Mouse (Mus musculus) forelimb bud, embryonic 11.5 days (tissue): ENCODE data around the gene Gm10309.
"Not testable (repeated sequence)": the region's sequence is repeated elsewhere in the genome, so short reads cannot be mapped to it uniquely, and the experiment has no call there.

Experiments
- DNase-seq: peaks from one replicate; pipeline ENCODE4 v3.0.0-alpha.2; 2012; ENCODE audit warnings: low read depth, low spot score

Gm10309 gene

DNA sequence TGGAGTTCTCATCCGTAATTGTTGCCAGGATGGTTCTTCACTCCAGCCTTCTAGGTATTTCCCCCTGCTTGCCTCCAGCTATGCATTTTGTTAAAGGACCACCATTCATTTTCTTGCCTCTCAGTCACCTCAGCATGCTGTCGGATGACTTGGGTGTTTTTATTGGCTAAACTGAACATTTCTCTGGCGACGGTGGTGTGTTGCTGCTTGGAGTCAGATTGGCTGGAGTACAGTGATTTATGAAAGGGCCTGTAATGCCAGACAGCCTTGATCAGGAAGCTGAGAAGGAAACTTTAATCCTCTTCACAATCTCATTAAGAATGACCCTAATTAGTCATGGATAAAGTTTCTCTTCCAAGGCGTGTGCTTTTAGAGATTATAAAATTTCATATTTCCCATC is 4.8 kb upstream of the Gm10309 start:
- no peak for DNase-seq

- no peak for DNase-seq
These were observed 3.1 kb upstream of the Gm10309 start for GRCm38 (mm10) chr17:86508212-86508490.

GRCm38 (mm10) chr17:86507342-86508211 is 2.5 kb upstream of the Gm10309 start:
- DNase-seq = no peak

GRCm38 (mm10) chr17:86506881-86507280 is 1.8 kb upstream of the Gm10309 start:
- DNase-seq = no peak

DNA sequence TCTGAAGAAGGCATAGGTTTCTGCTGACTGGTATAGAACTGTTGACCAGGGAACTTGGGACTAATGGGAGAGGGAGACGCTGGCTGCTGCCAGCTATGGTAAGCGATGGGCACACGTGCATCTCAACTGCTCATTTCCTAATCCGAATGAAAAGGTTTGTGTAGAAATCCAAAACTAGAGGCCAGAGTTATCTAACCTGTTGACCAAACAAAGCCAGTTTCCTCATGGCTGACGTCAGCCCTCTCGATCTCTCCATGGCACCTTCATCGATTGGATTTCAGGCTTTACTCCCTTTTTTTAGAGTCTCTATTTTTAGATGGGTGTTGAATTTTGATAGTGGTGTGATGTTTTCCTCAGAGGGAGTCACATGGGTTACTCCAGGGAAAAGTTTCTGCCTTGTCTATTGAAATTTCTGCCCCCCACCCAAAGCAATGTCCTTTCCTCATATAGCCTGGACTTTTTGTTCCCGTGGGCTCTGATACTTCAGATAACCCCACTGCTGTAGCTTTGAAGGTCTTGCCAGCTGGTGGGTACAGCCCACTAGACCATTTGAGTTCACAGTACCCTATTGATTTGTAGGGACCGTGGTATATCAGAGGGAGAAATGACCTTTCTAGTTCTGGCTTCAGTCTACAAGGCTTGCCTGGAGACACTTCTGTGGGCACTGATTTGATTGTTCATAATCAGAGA is 1.7 kb downstream of the Gm10309 start:
- no peak for DNase-seq

DNA sequence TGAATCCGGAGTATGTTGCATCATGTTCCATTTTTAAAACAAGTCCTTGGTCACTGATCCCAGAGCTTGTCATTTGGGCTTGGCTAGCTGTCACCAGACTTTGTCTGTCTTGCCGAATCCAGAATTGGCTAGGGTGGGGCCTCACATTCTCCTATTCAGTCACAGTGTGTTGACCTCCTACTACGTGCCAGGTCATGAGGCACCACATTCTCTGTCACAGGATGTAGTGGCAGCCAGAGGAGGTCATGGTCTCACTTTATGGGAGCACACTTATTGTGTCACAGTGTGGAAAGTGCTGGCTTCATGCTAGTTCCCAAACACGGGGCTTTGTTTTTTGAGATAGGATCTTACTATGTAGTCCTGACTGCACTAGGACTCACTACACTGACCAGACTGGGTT is 3.6 kb downstream of the Gm10309 start:
- DNase-seq = no peak

- peak; percentile 17 for DNase-seq
These were observed 5.5 kb downstream of the Gm10309 start for GRCm38 (mm10) chr17:86499359-86500045.

DNA sequence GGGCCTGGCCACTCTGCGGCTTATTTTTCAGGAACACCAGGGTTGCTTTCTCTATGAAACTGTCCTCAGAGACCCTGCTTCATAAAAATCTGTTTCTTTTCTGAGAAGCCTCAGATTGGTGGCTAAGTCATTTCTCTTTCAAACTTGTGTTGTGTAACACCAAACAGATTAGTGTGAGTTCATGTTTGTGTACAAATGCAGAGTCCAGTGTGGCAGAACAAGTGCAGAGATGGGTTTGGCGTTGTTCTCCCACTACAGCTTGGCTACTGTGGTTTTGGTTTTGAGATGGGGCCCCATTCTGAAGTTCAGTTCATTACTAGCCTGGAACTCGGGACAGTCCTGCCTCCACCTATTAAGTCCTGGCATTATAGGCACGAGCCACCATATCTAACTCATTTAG is 7.7 kb downstream of the Gm10309 start:
- DNase-seq = no peak

DNA sequence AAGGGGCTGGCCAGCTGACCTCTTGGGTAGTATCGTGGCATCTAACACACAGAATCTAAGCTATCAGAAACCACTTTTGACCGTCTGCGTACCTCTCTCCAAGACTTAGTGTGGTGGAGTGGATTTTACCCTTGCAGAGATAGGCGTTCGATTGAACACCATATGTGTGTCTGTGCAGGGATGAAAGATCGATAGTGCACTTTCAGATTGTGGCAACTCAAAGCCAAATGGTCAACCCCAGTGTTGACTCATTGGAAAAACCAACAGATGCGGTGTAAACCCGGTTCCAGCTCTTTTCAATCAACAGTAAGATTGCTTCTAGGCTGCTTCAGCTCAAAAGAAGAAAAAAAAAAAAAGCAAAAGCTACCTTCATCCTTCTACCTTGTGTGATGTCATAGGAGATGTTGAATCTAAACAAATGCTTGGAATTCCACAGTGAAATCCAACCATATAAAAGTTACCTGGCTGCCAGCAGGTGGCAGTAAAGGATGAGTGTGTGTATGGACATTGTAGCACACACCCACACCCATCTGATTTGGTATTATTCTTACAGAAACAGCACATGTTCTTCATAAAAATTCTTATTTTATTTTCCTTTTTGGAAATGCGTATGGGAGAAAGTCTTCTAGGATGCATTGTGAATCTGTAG is 8.8 kb downstream of the Gm10309 start:
- DNase-seq = peak; percentile 62

DNA sequence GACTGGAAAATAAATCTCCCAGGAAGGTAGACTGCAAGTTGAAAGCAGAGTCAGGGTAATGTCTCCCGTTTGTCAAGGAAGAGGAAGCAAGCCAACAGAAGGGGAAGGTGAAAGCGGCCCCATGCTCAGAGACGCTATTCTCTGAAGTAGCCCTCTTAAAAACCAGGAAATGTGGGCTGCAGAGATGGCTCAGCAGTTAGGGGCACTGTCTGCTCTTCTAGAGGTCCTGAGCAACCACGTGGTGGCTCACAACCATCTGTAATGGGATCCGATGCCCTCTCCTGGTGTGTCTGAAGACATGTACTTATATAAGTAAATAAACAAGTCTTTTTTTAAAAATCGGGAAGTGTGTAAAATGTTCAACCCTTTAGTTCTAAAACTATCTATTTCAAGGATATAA is 10.1 kb downstream of the Gm10309 start:
- no peak for DNase-seq

GRCm38 (mm10) chr17:86494494-86494893 is 10.5 kb downstream of the Gm10309 start:
- no peak for DNase-seq

- peak; percentile 55 for DNase-seq
These were observed 11.1 kb downstream of the Gm10309 start for GRCm38 (mm10) chr17:86493891-86494420.

- DNase-seq = no peak
These were observed 12.7 kb downstream of the Gm10309 start for GRCm38 (mm10) chr17:86492376-86492775.

GRCm38 (mm10) chr17:86489827-86490226 is 15.2 kb downstream of the Gm10309 start:
- no peak for DNase-seq

GRCm38 (mm10) chr17:86487450-86487849 is 17.6 kb downstream of the Gm10309 start:
- no peak for DNase-seq

DNA sequence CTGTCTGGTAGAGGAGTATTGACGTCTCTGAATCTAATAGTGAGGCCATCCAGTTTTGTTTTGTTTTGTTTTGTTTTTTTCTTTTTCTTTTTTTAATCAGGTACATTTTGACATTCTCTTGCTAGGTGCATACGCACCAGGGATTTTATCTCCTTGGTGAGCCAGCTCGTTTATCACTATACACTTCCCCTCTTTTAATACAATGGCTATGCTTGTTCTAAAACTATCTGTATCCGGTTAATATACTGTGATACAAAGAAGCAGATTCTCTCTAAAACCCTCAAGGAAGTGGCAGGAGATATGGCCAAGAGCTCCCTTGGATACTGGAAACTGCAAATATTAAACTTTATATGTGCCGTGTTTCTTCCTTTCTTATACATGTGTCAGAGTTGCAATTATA is 18.4 kb downstream of the Gm10309 start:
- DNase-seq = no peak

- peak; percentile 78 for DNase-seq
These were observed 20.8 kb downstream of the Gm10309 start for GRCm38 (mm10) chr17:86484087-86484737.

DNA sequence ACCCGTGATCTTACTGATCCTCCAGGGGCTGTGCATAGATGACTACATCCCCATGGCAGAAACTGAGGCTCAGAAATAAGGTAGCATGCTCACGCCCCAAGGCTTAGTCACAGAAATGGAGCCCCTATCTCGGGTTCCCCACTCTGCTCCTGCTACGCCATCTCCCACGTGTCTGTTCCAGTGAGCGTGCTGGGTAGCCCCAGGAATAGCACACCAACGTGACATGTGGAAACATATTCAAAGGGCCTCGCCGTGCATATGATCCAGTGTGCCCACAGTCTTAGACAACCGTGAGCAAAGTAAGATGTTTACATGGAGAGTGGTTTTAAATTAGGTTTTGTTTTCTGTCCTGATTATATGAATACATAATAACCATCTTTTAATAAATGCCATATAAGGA is 22.4 kb downstream of the Gm10309 start:
- no peak for DNase-seq

DNA sequence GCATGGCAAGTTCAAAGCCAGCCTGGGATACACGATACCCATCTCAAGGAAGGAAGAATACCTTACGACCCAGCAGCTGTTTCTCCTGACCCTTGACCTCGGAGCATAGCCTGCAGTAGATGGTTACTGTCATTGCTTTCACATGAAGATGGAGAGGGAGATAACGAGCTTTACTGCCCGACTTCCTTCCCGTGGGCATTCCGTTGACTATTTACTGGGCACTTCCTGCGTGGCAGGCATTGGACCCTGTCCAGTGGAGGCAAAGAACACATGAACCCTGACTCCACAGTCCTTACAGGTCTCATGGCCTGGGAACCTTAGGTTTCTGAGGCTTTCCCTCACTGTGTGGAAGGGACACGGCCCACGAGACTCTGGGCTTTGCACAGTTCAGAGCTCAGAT is 25.6 kb downstream of the Gm10309 start:
- DNase-seq = no peak

GRCm38 (mm10) chr17:86477401-86477800 is 27.6 kb downstream of the Gm10309 start:
- not testable (repeated sequence) for DNase-seq

- no peak for DNase-seq
These were observed 28.4 kb downstream of the Gm10309 start for GRCm38 (mm10) chr17:86476674-86477073.
